ENCODE assay signal across 21 mouse cellular contexts in genomic region chr8:126508871-126509586, GRCm38 (mm10). TPM values are rescaled to one million over a fixed set of nuclear protein-coding genes. Genes with fewer than 3 reads are reported as not detected.
A peak's percentile ranks its signal among the peaks of the same experiment; 100 is the strongest.
DNase-seq lines count a peak whose midpoint lies in the region; ATAC-seq and TF ChIP-seq lines count a peak whose summit lies in the region.
"Had no signal": no experiment of that assay in that cellular context is flagged by ENCODE, and none has a peak within 500 bp of the region (broad histone marks: within the 10 kb centered on the region; RNA-seq: fewer than 3 reads in every experiment).

No protein-coding gene starts in this region.

- no peaks in the 10 kb centered on the region for H3K79me2 ChIP-seq in heart, adult 2 months (replicated peaks; ENCODE audit: control insufficient read depth, insufficient read depth, low read length)

- no peak overlapping the region for H3K9ac ChIP-seq in heart, adult 2 months (ENCODE audit: low read depth, low read length)
- no peak overlapping the region for H3K9ac ChIP-seq in lung, embryonic 14.5 days
- H3K9ac ChIP-seq: limb, embryonic 12.5 days; liver, embryonic 15.5 days had no signal

- no peak for TF ChIP-seq EP300 in heart, adult 2 months (IDR thresholded peaks at IDR 0.05; ENCODE audit: insufficient read depth, low read depth, low read length)

- peaks cover 6% of the 10 kb centered on the region for H3K4me1 ChIP-seq in heart, adult 2 months (ENCODE audit: control insufficient read depth, insufficient read depth, low read length)
- H3K4me1 ChIP-seq in lung, embryonic 14.5 days (ENCODE audit: insufficient read depth), result peaks cover 6% of the 10 kb centered on the region; the same call in 1 of the 2 replicates
- peaks cover 5% of the 10 kb centered on the region; the same call in 1 of the 2 replicates for H3K4me1 ChIP-seq in small intestine, adult 2 months (ENCODE audit: control insufficient read depth, insufficient read depth, insufficient read length, low read length)
- H3K4me1 ChIP-seq: forebrain, embryonic 10.5 days; limb, embryonic 12.5 days; liver, embryonic 15.5 days had no signal

- no peak overlapping the region for H3K4me2 ChIP-seq in lung, embryonic 14.5 days
- H3K4me2 ChIP-seq: limb, embryonic 12.5 days; liver, embryonic 15.5 days had no signal

- H3K4me3 ChIP-seq in heart, adult 2 months, result no peak overlapping the region
- H3K4me3 ChIP-seq in lung, embryonic 14.5 days (ENCODE audit: low read depth, low read length), result no peak overlapping the region
- H3K4me3 ChIP-seq in small intestine, adult 2 months (ENCODE audit: low read depth, low read length), result no peak overlapping the region
- H3K4me3 ChIP-seq: forebrain, embryonic 10.5 days; limb, embryonic 12.5 days; liver, embryonic 15.5 days had no signal

- peak; percentile 32 for TF ChIP-seq CTCF in heart, adult 2 months (IDR thresholded peaks at IDR 0.05)
- 0 out of 2 replicates have a peak, but pooled peaks have one; percentile 17 for TF ChIP-seq CTCF in lung, embryonic 14.5 days (IDR thresholded peaks at IDR 0.05; ENCODE audit: low read depth)
- peak; percentile 12; the same call in 1 of the 2 replicates for TF ChIP-seq CTCF in small intestine, adult 2 months (IDR thresholded peaks at IDR 0.05; ENCODE audit: extremely low read depth, insufficient read length, insufficient replicate concordance, low read depth, low read length)

- intact Hi-C loops in heart, adult 2 months (cut with DNase I), result no loop called here

- no peaks in the 10 kb centered on the region for H3K36me3 ChIP-seq in heart, adult 2 months (ENCODE audit: control insufficient read depth, insufficient read depth, low read length)
- H3K36me3 ChIP-seq in lung, embryonic 14.5 days (ENCODE audit: insufficient read depth), result no peaks in the 10 kb centered on the region
- H3K36me3 ChIP-seq in small intestine, adult 2 months (ENCODE audit: control insufficient read depth, insufficient read depth, low read length), result no peaks in the 10 kb centered on the region
- H3K36me3 ChIP-seq: forebrain, embryonic 10.5 days; limb, embryonic 12.5 days; liver, embryonic 15.5 days had no signal

- no peaks in the 10 kb centered on the region for H3K9me3 ChIP-seq in lung, embryonic 14.5 days (ENCODE audit: low read depth, low read length)
- H3K9me3 ChIP-seq: forebrain, embryonic 10.5 days; limb, embryonic 12.5 days; liver, embryonic 15.5 days had no signal

- DNase-seq in heart, adult 2 months, result no peak
- no peak for DNase-seq in heart, adult 9 months (ENCODE audit: low spot score in 2 of 2)
- DNase-seq in lung, embryonic 14.5 days, result no peak
- no peak for DNase-seq in lung, postnatal 14 days
- peak; percentile 47 for DNase-seq in MN1 (ENCODE audit: low spot score)
- DNase-seq in embryo, embryonic 9.5 days (ENCODE audit: extremely low spot score), result no peak
- no peak for DNase-seq in spleen, postnatal 10 days (ENCODE audit: low spot score in 2 of 2)
- DNase-seq: adrenal gland, postnatal 25 days; cerebellum, adult 11-12 months; cerebellum, postnatal 36 days; heart, postnatal 4 days; kidney, adult 11 months; lung, postnatal 36 days; thymus, postnatal 14 days had no signal

- no peak for TF ChIP-seq POLR2A in heart, adult 2 months (IDR thresholded peaks at IDR 0.05; ENCODE audit: insufficient read depth, low read depth, low read length)
- TF ChIP-seq POLR2A in small intestine, adult 2 months (IDR thresholded peaks at IDR 0.05; ENCODE audit: low read depth, low read length), result no peak

- ATAC-seq in lung, embryonic 14.5 days (ENCODE audit: insufficient read depth), result no peak
- ATAC-seq: activated CD4-positive, CD25-positive, alpha-beta regulatory T cell, adult 4 months; hindbrain, embryonic 16.5 days; midbrain, embryonic 16.5 days had no signal

- no peaks in the 10 kb centered on the region; the same call in 1 of the 2 replicates for H3K27me3 ChIP-seq in heart, adult 2 months (ENCODE audit: control insufficient read depth, insufficient read depth, low read length)
- H3K27me3 ChIP-seq in lung, embryonic 14.5 days (ENCODE audit: insufficient read depth, low read length), result no peaks in the 10 kb centered on the region
- H3K27me3 ChIP-seq in small intestine, adult 2 months (ENCODE audit: control insufficient read depth, insufficient read depth, low read length), result no peaks in the 10 kb centered on the region
- H3K27me3 ChIP-seq: limb, embryonic 12.5 days; liver, embryonic 15.5 days had no signal

- no peak overlapping the region for H3K27ac ChIP-seq in heart, adult 2 months
- H3K27ac ChIP-seq in lung, embryonic 14.5 days (ENCODE audit: low read depth), result no peak overlapping the region
- H3K27ac ChIP-seq in small intestine, adult 2 months (ENCODE audit: insufficient read depth, low read depth, low read length), result no peak overlapping the region
- H3K27ac ChIP-seq: forebrain, embryonic 10.5 days; limb, embryonic 12.5 days; liver, embryonic 15.5 days had no signal

- WGBS in heart, adult 2 months, result 77% methylated on average over 8 of the region's 8 CpGs
- WGBS in lung, embryonic 14.5 days, result 77% methylated on average over 8 of the region's 8 CpGs
- 88% methylated on average over 8 of the region's 8 CpGs for whole genome bisulfite sequencing in small intestine, adult 2 months

RNA-seq across cellular contexts. Expression of gene Tarbp1, which starts 34.2 kb away (rescaled TPM):
- 1 to 10 TPM; 3.9 to 4.0 TPM for total RNA-seq in heart, adult 2 months (2021)
- 2.5 and 4.9 TPM in 2 replicates for polyA plus RNA-seq in heart, adult 2 months (2012; rRNA removed)
- 5.0 TPM in 2 replicates for polyA plus RNA-seq in lung, embryonic 14.5 days (2014; fragmentation: Nextera tagmentation; extraction: Ambion mirVana)
- 1.3 and 1.7 TPM in 2 replicates for polyA plus RNA-seq in small intestine, adult 2 months (2012; rRNA removed)
